Mouse (Mus musculus) lung, embryonic 14.5 days (tissue): Measurements from ENCODE around the gene Jmjd6. TPM values are rescaled to one million over a fixed set of nuclear protein-coding genes. Genes with fewer than 3 reads are reported as not detected.

Experiments
- ATAC-seq: fragments of 200-750 bp; cut with Nextera tagmentation; 2 replicates; pipeline ENCODE4 v1.8.0; 2017; ENCODE audit warnings: mild to moderate bottlenecking, moderate TSS enrichment, moderate library complexity; ENCODE audit not compliant: insufficient read depth
- DNase-seq: peaks from one replicate; pipeline ENCODE4 v3.0.0-alpha.2; 2015
- H3K27ac ChIP-seq: fragments of 300-500 bp; sonication (generic); 2 replicates; pipeline ENCODE4 v1.5.1; 2014; ENCODE audit warnings: low read depth, mild to moderate bottlenecking, moderate library complexity
- H3K27me3 ChIP-seq: fragments of 300-500 bp; sonication (generic); 2 replicates; pipeline ENCODE4 v1.6.1; 2014; ENCODE audit warnings: low read length, control low read depth; ENCODE audit not compliant: insufficient read depth
- H3K36me3 ChIP-seq: fragments of 300-500 bp; sonication (generic); 2 replicates; pipeline ENCODE4 v1.6.1; 2014; ENCODE audit warnings: control low read depth; ENCODE audit not compliant: insufficient read depth
- H3K4me1 ChIP-seq: fragments of 300-500 bp; sonication (generic); 2 replicates; pipeline ENCODE4 v1.6.1; 2014; ENCODE audit warnings: antibody characterized with exemption, control low read depth; ENCODE audit not compliant: insufficient read depth
- H3K4me2 ChIP-seq: fragments of 300-500 bp; sonication (generic); 2 replicates; pipeline ENCODE4 v1.6.1; 2014; ENCODE audit warnings: mild to moderate bottlenecking
- H3K4me3 ChIP-seq: fragments of 300-500 bp; sonication (generic); 2 replicates; pipeline ENCODE4 v1.5.1; 2014; ENCODE audit warnings: low read depth, low read length
- H3K9ac ChIP-seq: fragments of 300-500 bp; sonication (generic); 2 replicates; pipeline ENCODE4 v1.6.1; 2014
- H3K9me3 ChIP-seq: fragments of 300-500 bp; sonication (generic); 2 replicates; pipeline ENCODE4 v1.6.1; 2016; ENCODE audit warnings: low read depth, low read length, control low read depth
- CTCF ChIP-seq: IDR thresholded peaks from 2 replicates; pipeline ENCODE4 v1.5.1; 2016; ENCODE audit warnings: antibody characterized with exemption, low read depth
- WGBS: fragments of 180-500 bp; shearing (Covaris S2); extraction: QIAGEN DNeasy Blood & Tissue Kit; methylation state at CpG from one replicate; pipeline ENCODE4 v1.1.7; 2014; 5-methylcytosine and 5-hydroxymethylcytosine counted together
- polyA plus RNA-seq: library from polyadenylated mRNA; unstranded; fragments of >200 nt; fragmentation: Nextera tagmentation; extraction: Ambion mirVana; gene quantifications from 2 replicates; pipeline ENCODE4 v1.2.1, GENCODE M21; 2014

Jmjd6 gene
- polyA plus RNA-seq, 1 experiment from 2014 or later: 66.3 TPM

- H3K4me3 ChIP-seq: no peak overlapping the region
- no peak overlapping the region for H3K9ac ChIP-seq
- no peaks in the 10 kb centered on the region for H3K9me3 ChIP-seq
- 62% methylated on average over 15 of the region's 15 CpGs for WGBS
- H3K4me1 ChIP-seq: no peaks in the 10 kb centered on the region
- DNase-seq: peak; percentile 57
- H3K4me2 ChIP-seq: no peak overlapping the region
- no peak for ATAC-seq
- H3K27ac ChIP-seq: no peak overlapping the region
- H3K27me3 ChIP-seq: no peaks in the 10 kb centered on the region
- 0 out of 2 replicates have a peak, but pooled peaks cover 5% of the 10 kb centered on the region for H3K36me3 ChIP-seq
- no peak for TF ChIP-seq CTCF
Measured at GRCm38 (mm10) chr11:116806136-116807071, 36.8 kb downstream of the Jmjd6 start.

DNA sequence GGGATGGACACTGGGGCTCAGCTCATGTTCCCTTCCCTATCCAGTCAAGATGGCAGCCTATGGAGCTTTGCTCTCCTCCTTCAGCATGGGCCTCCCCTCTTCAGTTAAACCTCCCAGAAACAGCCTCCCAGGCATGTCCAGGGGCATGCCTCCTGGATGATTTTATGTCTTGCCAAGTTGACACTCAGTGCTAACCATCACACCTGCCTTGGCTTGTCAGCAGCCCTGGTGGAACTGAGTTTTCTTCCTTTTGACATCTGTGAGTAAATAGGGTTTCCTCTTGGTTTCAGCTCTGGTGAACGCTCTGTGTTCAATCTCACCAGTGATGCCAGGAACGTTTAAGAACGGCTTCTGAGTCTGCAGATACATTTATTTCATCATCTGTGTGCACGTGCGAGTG lies 40.5 kb downstream of the Jmjd6 start:
- 80% methylated on average over 5 of the region's 5 CpGs for WGBS
- no peak for TF ChIP-seq CTCF
- H3K36me3 ChIP-seq: no peaks in the 10 kb centered on the region
- H3K4me2 ChIP-seq: no peak overlapping the region
- no peak for ATAC-seq
- H3K9ac ChIP-seq: no peak overlapping the region
- no peaks in the 10 kb centered on the region for H3K27me3 ChIP-seq
- H3K4me1 ChIP-seq: 0 out of 2 replicates have a peak, but pooled peaks cover 4% of the 10 kb centered on the region
- H3K9me3 ChIP-seq: no peaks in the 10 kb centered on the region
- DNase-seq: no peak
- no peak overlapping the region for H3K4me3 ChIP-seq
- no peak overlapping the region for H3K27ac ChIP-seq

DNA sequence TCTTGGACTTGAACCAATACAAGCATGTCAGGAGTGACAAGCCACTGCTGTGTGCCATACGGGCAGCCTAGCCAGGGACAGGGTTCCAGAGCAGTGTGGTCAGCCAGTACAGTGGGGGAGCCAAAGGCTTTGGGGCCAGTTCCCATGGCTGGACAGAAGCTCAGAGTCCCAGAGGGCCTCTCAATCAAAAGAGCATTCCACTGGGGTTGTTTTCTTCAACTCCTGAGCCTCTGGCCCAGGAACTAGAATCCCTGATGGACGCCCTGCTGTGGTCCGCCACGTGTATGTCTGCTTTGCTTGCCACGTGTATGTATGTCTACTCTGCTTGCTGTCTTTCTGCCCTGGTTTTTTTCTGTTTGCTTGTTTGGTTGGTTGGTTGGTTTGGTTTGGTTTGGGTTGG lies 42.1 kb downstream of the Jmjd6 start:
- WGBS: 65% methylated on average over 5 of the region's 5 CpGs
- no peaks in the 10 kb centered on the region for H3K27me3 ChIP-seq
- no peak overlapping the region for H3K9ac ChIP-seq
- H3K36me3 ChIP-seq: no peaks in the 10 kb centered on the region
- no peak for DNase-seq
- no peak overlapping the region for H3K4me2 ChIP-seq
- no peak overlapping the region for H3K4me3 ChIP-seq
- H3K27ac ChIP-seq: no peak overlapping the region
- ATAC-seq: no peak
- TF ChIP-seq CTCF: no peak
- no peaks in the 10 kb centered on the region for H3K9me3 ChIP-seq
- H3K4me1 ChIP-seq: 0 out of 2 replicates have a peak, but pooled peaks cover 4% of the 10 kb centered on the region

- no peak for TF ChIP-seq CTCF
- 82% methylated on average over 5 of the region's 5 CpGs for WGBS
Measured at GRCm38 (mm10) chr11:116799364-116799763, 43.9 kb downstream of the Jmjd6 start.

More at GRCm38 (mm10) chr11:116799364-116799763, 43.9 kb downstream of the Jmjd6 start:
- H3K4me3 ChIP-seq: no peak overlapping the region
- H3K36me3 ChIP-seq: no peaks in the 10 kb centered on the region
- no peak for DNase-seq
- no peaks in the 10 kb centered on the region for H3K27me3 ChIP-seq
- ATAC-seq: no peak
- no peaks in the 10 kb centered on the region for H3K9me3 ChIP-seq
- H3K4me1 ChIP-seq: 0 out of 2 replicates have a peak, but pooled peaks cover 4% of the 10 kb centered on the region
- H3K4me2 ChIP-seq: no peak overlapping the region
- H3K9ac ChIP-seq: no peak overlapping the region
- no peak overlapping the region for H3K27ac ChIP-seq

Other genes starting within 250 kb of the Jmjd6 start
- gene Rhbdf2, start 216.4 kb downstream of the Jmjd6 start, polyA plus RNA-seq: 8.9 and 9.8 TPM in 2 replicates
- 0.53 and 1.6 TPM in 2 replicates for gene Prcd, start 189.9 kb downstream of the Jmjd6 start, polyA plus RNA-seq
- gene Cygb, start 189.1 kb downstream of the Jmjd6 start, polyA plus RNA-seq: 9.5 and 10.0 TPM in 2 replicates
- gene St6galnac1, start 67.9 kb downstream of the Jmjd6 start, polyA plus RNA-seq: not detected in 2 replicates
- gene Mxra7, start 15.4 kb downstream of the Jmjd6 start, polyA plus RNA-seq: 13.7 and 15.9 TPM in 2 replicates
- 58.3 and 62.2 TPM in 2 replicates for gene Mettl23, start 171 bp downstream of the Jmjd6 start, polyA plus RNA-seq
- 31.8 and 36.7 TPM in 2 replicates for gene Mfsd11, start 9.0 kb upstream of the Jmjd6 start, polyA plus RNA-seq
- 1,038 and 1,045 TPM in 2 replicates for gene Srsf2, start 9.6 kb upstream of the Jmjd6 start, polyA plus RNA-seq
- gene Mgat5b, start 75.4 kb upstream of the Jmjd6 start, polyA plus RNA-seq: 0.22 and 0.59 TPM in 2 replicates